Mouse (Mus musculus) cortical plate, adult 2 months (tissue): Measurements from ENCODE around the gene E130308A19Rik.

Experiments used
- CTCF ChIP-seq: fragments of 200-500 bp; IDR thresholded peaks from 2 replicates; pipeline ENCODE4 v1.5.1; 2011; ENCODE audit warnings: mild to moderate bottlenecking, control low read depth, low read length; ENCODE audit not compliant: insufficient read depth; ENCODE audit errors: extremely low read depth
- POLR2A ChIP-seq: fragments of 200-500 bp; IDR thresholded peaks from 2 replicates; pipeline ENCODE4 v1.6.1; 2011; ENCODE audit warnings: mild to moderate bottlenecking, low read length, control low read depth; ENCODE audit not compliant: insufficient read depth; ENCODE audit errors: extremely low read depth

- TF ChIP-seq CTCF (no peak), POLR2A (no peak)
Measured at GRCm38 (mm10) chr4:59801489-59801888, 175.5 kb downstream of the E130308A19Rik start, which contains the start of gene Inip.
